Mouse (Mus musculus) olfactory bulb, adult 2 months (tissue): Measurements from ENCODE around the gene Ntm. TPM values are rescaled to one million over a fixed set of nuclear protein-coding genes. Genes with fewer than 3 reads are reported as not detected.

Source experiments
- H3K27ac ChIP-seq: fragments of 200-500 bp; 2 replicates; pipeline ENCODE4 v1.5.1; 2012; ENCODE audit warnings: low read depth, low read length; ENCODE audit not compliant: insufficient read depth
- H3K4me1 ChIP-seq: fragments of 200-500 bp; 2 replicates; pipeline ENCODE4 v1.6.1; 2012; ENCODE audit warnings: low read length; ENCODE audit not compliant: control insufficient read depth, insufficient read depth
- H3K4me3 ChIP-seq: fragments of 200-500 bp; 2 replicates; pipeline ENCODE4 v1.5.1; 2012; ENCODE audit warnings: mild to moderate bottlenecking, low read depth, low read length, moderate library complexity; ENCODE audit not compliant: insufficient read depth
- CTCF ChIP-seq: fragments of 200-500 bp; IDR thresholded peaks from 2 replicates; pipeline ENCODE4 v1.5.1; 2012; ENCODE audit warnings: low read depth, mild to moderate bottlenecking, low read length, moderate library complexity; ENCODE audit not compliant: insufficient read depth
- POLR2A ChIP-seq: fragments of 200-500 bp; IDR thresholded peaks from 2 replicates; pipeline ENCODE4 v1.6.1; 2012; ENCODE audit warnings: mild to moderate bottlenecking, low read depth, low read length, moderate library complexity; ENCODE audit not compliant: insufficient read depth
- WGBS: fragments of 180-500 bp; shearing (Covaris S2); methylation state at CpG from one replicate; pipeline ENCODE4 v1.1.7; 2018; 5-methylcytosine and 5-hydroxymethylcytosine counted together
- polyA plus RNA-seq: library from polyadenylated mRNA; stranded (reverse); fragments of >200 nt; gene quantifications from 2 replicates; pipeline ENCODE4 v1.2.4, GENCODE M21; 2012; ENCODE audit warnings: low replicate concordance; ENCODE audit not compliant: missing spikeins, insufficient read depth, insufficient read length

Gene Ntm
- polyA plus RNA-seq, 1 experiment: not detected

DNA sequence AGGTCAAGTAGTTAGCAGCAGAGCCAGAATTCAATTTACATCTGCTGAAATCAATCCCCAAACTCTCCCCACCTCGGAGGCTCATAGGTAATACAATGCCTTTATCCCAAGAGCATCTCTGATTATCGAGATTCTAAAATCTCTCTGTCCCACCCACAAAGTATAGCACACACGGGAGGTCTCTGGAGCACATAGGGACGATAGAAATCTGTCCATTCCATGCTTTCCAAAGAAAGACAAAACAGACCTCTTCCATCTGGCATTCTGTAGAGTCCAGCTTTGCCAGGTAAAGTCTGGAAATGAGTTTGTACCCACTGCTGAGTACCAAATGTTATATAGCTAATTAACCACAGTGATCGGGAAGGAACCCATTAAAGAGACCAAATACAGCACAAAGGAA lies 388.4 kb downstream of the Ntm start:
- Histone ChIP-seq H3K4me1 (peaks cover 3% of the 10 kb centered on the region), H3K27ac (no peak overlapping the region), H3K4me3 (no peak overlapping the region)
- WGBS: 85% methylated on average over 5 of the region's 5 CpGs
- no peak for TF ChIP-seq POLR2A
- TF ChIP-seq CTCF: no peak

DNA sequence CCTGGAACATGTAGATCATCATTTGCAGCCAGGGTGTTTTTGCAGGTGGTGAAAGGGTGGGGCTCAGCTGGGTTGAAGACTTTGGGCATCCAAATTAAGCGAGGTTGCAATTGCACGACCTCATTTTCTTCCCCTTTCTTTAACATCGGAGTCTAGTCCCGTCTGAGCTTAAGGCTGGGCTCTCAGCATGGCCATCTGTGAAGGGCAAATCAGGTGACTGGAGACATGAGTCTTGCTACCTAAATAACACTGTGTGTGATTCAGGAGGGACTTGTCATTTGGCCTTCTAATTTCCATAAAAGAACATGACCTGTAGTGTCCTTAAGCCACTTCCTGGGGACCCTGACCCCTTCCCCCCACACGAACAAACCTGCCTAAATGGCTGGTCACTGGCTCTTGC lies 394.4 kb downstream of the Ntm start:
- TF ChIP-seq CTCF (no peak), POLR2A (no peak)
- Histone ChIP-seq H3K4me3 (no peak overlapping the region), H3K27ac (no peak overlapping the region), H3K4me1 (no peaks in the 10 kb centered on the region)
- WGBS: 66% methylated on average over 5 of the region's 5 CpGs

DNA sequence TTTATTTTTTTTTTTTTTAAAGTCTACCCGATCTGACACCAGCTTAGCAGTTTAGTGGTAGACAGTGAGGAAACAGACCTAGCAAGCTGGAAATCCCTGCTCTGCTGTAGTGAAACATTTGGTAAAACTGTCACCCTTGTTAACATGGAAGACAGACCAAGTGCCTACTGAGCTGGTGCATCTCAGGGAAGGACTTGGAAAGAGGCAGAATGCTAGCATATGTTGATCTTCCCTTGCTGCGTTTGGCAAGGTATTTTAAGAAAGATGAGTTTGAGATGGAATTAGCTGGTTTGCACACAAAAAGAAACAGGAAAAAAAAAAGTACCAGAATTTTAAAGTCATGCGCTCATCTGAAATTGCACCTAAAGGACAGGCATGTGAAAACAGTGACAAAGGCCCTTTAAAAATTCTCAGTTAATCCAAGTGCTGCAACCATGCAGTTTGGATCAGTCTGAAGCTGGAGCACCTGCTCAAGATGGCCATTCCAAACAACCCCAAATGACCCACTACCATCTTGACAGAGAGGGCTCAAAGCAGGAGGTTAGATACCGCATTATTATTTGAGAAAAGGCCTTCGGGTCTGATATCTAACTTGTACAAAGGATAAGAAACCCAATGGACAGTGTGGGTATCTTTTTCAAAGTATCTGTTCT lies 400.4 kb downstream of the Ntm start:
- H3K4me3 ChIP-seq: no peak overlapping the region
- TF ChIP-seq POLR2A (no peak), CTCF (no peak)
- WGBS: 93% methylated on average over 5 of the region's 5 CpGs

DNA sequence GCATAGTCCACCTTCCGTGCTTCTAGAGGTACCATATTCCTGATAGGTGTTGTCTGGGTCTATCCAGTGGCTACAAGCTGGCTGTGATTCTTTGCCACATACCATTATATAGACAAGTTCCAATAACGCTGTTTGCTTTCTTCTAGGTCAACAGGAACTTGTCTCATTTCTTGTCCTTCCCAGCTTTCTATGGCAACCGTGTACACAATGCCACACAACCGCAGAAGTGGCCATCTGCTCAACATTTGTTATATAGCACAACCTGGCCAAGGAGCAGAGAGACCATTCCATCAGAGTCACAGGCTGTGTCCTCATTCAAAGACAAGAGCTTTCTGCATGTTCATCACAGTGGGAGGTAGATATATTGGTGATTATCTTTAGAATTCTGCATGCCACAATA lies 404.0 kb downstream of the Ntm start:
- Histone ChIP-seq H3K27ac (no peak overlapping the region), H3K4me1 (no peaks in the 10 kb centered on the region; the same call in 1 of the 2 replicates), H3K4me3 (no peak overlapping the region)
- TF ChIP-seq CTCF (no peak), POLR2A (no peak)
- 80% methylated on average over 4 of the region's 4 CpGs for WGBS

More for the DNA sequence above, 400.4 kb downstream of the Ntm start:
- H3K27ac ChIP-seq: no peak overlapping the region
- no peaks in the 10 kb centered on the region; the same call in 1 of the 2 replicates for H3K4me1 ChIP-seq

DNA sequence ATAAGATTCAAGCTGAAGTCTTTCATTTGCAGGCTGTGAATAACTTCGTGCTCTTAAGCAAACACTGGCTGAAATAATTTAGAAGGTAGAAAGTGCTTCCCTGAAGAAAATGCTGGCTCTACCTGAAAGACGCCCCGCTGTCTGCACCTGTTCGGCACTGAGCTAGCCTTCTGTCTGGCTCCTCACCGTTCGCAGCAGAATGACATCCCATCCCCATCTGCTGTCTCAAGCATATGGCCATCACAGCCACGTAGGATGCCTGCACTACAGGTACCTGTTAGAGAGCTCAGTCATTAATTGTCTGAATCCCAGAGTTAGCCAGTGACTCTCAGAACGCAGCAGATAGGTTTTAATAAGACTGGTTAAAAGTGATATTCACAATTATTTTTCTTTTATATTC lies 412.4 kb downstream of the Ntm start:
- 90% methylated on average over 8 of the region's 8 CpGs for WGBS
- Histone ChIP-seq H3K4me1 (no peaks in the 10 kb centered on the region), H3K4me3 (no peak overlapping the region), H3K27ac (no peak overlapping the region)
- TF ChIP-seq CTCF: no peak
- TF ChIP-seq POLR2A: no peak

DNA sequence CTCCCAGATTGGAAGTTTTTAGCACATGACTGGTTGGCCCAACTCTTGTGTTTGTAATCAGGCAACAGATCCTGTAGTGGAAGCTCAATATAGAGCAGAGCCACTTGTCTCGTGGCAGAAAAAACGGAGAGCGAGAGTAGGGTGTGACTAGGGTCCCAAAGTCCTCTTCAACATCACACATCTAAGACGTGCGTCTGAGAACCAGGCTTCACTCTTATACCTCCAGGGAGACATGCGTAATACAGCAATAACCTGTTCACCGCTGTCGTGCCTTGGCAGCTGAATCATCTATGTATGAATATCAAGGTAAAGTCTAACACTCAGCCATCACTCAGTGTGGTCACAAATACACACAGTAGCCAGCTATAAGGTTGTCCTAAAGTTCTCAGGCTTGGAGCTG lies 412.8 kb downstream of the Ntm start:
- Histone ChIP-seq H3K4me1 (no peaks in the 10 kb centered on the region), H3K27ac (no peak overlapping the region), H3K4me3 (no peak overlapping the region)
- TF ChIP-seq POLR2A (no peak), CTCF (no peak)
- 96% methylated on average over 8 of the region's 8 CpGs for WGBS

DNA sequence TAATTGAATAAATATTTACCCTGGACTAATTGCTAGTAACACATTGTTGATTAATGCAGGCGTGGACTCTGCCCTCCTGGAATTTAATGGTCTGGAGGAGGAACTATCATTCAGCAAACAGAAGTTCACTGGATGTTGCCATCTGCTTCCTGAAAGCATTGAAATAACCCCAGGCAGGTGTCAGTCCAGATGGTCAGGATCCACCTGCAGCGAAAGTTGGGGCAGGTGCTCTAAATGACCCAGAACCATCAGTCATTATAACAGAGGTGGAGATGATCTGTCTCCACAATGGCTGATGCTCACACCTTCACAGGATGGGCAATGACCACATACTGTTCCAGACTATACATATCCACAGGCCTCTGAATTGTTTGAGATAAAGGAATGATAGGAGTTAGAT lies 426.5 kb downstream of the Ntm start:
- Histone ChIP-seq H3K4me3 (no peak overlapping the region), H3K4me1 (peaks cover 12% of the 10 kb centered on the region), H3K27ac (no peak overlapping the region)
- WGBS: 95% methylated on average over 2 of the region's 2 CpGs
- no peak for TF ChIP-seq CTCF

DNA sequence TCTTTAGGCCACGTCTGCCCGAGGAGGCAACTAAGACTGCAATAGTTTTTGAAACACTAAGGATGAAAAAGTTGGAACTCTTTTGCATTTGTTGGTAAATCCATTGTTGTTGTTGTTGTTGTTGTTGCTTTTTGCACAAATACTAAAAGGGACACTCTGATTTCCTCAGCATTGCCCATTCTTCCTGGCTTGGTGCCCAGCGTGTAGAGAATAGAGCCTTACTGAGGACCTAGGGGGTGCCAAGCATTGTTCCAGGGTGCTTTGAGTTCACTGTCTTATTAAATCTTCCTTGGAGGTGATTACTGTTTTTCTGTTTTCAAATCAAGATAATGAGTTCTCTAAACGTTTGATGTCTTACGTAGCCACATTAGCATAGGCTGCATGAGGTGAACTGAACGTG lies 428.2 kb downstream of the Ntm start:
- TF ChIP-seq CTCF (no peak), POLR2A (no peak)
- H3K27ac ChIP-seq: peak overlapping the region; percentile 87; the same call in 1 of the 2 replicates
- WGBS: 52% methylated on average over 6 of the region's 6 CpGs

DNA sequence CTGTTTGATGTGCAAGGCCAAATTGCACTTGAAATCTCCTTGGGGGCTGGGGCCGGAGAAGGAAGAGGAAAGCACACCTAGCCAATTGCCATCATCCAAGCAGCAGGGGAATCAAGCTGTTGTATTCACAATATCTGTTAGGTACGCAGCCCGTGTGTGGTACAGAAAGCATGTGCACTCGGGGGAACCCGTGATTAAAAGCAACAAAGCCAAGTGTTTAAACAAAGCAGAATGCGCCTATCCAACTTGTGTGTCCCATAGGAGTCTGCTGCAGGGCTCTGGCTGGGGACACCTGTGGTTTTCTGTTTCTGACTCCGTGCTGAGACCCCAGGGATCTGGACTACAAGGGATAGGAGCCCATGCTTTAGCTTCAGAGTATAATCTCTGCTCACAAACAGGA lies 428.6 kb downstream of the Ntm start:
- TF ChIP-seq CTCF (no peak), POLR2A (no peak)
- H3K4me1 ChIP-seq: peaks cover 12% of the 10 kb centered on the region
- peak overlapping the region; percentile 87 for H3K27ac ChIP-seq
- WGBS: 28% methylated on average over 7 of the region's 7 CpGs
- no peak overlapping the region for H3K4me3 ChIP-seq

More for the DNA sequence above, 428.2 kb downstream of the Ntm start:
- H3K4me3 ChIP-seq: no peak overlapping the region
- H3K4me1 ChIP-seq: peaks cover 12% of the 10 kb centered on the region
